Mouse (Mus musculus): ENCODE results near the gene Uchl4.

DNA sequence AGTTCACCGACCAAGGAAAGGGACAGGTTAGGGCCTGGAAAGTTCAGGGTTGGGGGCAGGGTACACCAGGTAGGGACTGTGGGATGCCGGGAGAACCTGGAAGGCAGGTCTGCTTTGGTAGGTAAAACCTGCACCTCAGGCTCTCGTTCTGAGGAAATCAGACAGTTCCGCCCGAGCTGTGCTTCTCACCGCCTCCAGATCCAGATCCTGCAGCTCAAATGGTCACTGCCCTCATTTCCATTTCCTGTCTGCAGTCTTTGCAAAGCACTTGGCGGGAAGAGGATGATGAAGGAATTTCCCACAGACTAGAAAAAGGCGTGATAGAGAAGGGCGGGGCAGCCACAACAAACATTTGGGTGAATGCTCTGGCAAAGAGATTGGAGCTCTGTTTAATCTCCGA lies 33.2 kb downstream of the Uchl4 start:
- TF ChIP-seq GATA1 (IDR thresholded peaks at IDR 0.05; ENCODE audit: borderline replicate concordance, low read length) (no peak), FLI1 (IDR thresholded peaks at IDR 0.05; ENCODE audit: low read length) (no peak)

Data from megakaryocyte, embryonic 14.5 days (primary cell).